Mouse (Mus musculus) testis, adult 2 months (tissue): ENCODE data around the gene Gm10775.

Experiments
- CTCF ChIP-seq: fragments of 200-500 bp; IDR thresholded peaks from 2 replicates; pipeline ENCODE4 v1.5.1; 2012; ENCODE audit warnings: low read depth, mild to moderate bottlenecking, inconsistent platforms, low read length, moderate library complexity; ENCODE audit not compliant: control insufficient read depth, insufficient read depth, insufficient replicate concordance
- POLR2A ChIP-seq: fragments of 200-500 bp; IDR thresholded peaks from 2 replicates; pipeline ENCODE4 v1.6.1; 2012; ENCODE audit warnings: low read depth, mild to moderate bottlenecking, inconsistent platforms, low read length, moderate library complexity; ENCODE audit not compliant: control insufficient read depth

DNA sequence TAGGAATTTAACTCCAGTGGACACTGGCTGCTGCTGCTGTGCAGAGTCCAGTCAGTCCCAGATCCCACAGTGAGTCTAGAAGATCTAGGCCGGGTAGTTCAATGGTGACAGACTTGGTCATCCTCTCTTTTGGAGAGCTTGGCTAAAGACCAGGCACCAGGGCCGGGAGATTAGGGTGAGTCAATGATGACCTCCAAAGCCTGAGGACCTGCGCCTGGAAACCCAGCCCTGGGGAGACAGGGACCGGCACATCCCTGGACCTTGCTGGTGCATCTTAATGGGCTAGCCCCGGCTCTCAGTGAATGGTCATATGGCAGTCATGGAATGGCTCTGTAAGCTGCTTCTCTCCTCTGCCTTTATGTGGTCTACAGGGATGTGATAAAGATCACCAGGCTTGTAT, 2.7 kb downstream of the Gm10775 start:
- TF ChIP-seq POLR2A (no peak), CTCF (no peak)
